ENCODE assay signal across 9 mouse cellular contexts in genomic region chr1:72718846-72719245, GRCm38 (mm10). TPM values are rescaled to one million over a fixed set of nuclear protein-coding genes. Genes with fewer than 3 reads are reported as not detected.
A peak's percentile ranks its signal among the peaks of the same experiment; 100 is the strongest.
DNase-seq lines count a peak whose midpoint lies in the region; ATAC-seq and TF ChIP-seq lines count a peak whose summit lies in the region.
"Had no signal": no experiment of that assay in that cellular context is flagged by ENCODE, and none has a peak within 500 bp of the region (broad histone marks: within the 10 kb centered on the region; RNA-seq: fewer than 3 reads in every experiment).

No protein-coding gene starts in this region.

- H3K27ac ChIP-seq in heart, postnatal 0 days (ENCODE audit: low read depth): no peak overlapping the region
- no peak overlapping the region for H3K27ac ChIP-seq in lung, postnatal 0 days (ENCODE audit: low read length)
- H3K27ac ChIP-seq: limb, embryonic 15.5 days had no signal

- H3K36me3 ChIP-seq in heart, postnatal 0 days (replicated peaks; ENCODE audit: control insufficient read depth, insufficient read depth, low read length): peaks cover 22% of the 10 kb centered on the region
- 0 out of 2 replicates have a peak, but pooled peaks cover 5% of the 10 kb centered on the region for H3K36me3 ChIP-seq in lung, postnatal 0 days (ENCODE audit: insufficient read depth, low read length)

- TF ChIP-seq EP300 in heart, postnatal 0 days (IDR thresholded peaks at IDR 0.05; ENCODE audit: low read depth): no peak
- no peak for TF ChIP-seq EP300 in lung, postnatal 0 days (IDR thresholded peaks at IDR 0.05)

- no peaks in the 10 kb centered on the region for H3K4me1 ChIP-seq in heart, postnatal 0 days (ENCODE audit: control insufficient read depth, insufficient read depth)
- H3K4me1 ChIP-seq in lung, postnatal 0 days (ENCODE audit: insufficient read depth, low read depth, low read length): no peaks in the 10 kb centered on the region

- no peaks in the 10 kb centered on the region for H3K27me3 ChIP-seq in heart, postnatal 0 days (ENCODE audit: control insufficient read depth, insufficient read depth, low read length)
- H3K27me3 ChIP-seq in lung, postnatal 0 days (replicated peaks; ENCODE audit: insufficient read depth, low read length): no peaks in the 10 kb centered on the region
- H3K27me3 ChIP-seq: limb, embryonic 15.5 days had no signal

- TF ChIP-seq CTCF in heart, postnatal 0 days (IDR thresholded peaks at IDR 0.05; ENCODE audit: low read depth): peak; percentile 74
- TF ChIP-seq CTCF in lung, postnatal 0 days (IDR thresholded peaks at IDR 0.05): peak; percentile 83

- WGBS in heart, postnatal 0 days: 26% methylated on average over 5 of the region's 5 CpGs
- whole genome bisulfite sequencing in lung, postnatal 0 days: 19% methylated on average over 5 of the region's 5 CpGs

- H3K9me3 ChIP-seq in heart, postnatal 0 days (replicated peaks; ENCODE audit: control insufficient read depth, low read length): no peaks in the 10 kb centered on the region
- H3K9me3 ChIP-seq in lung, postnatal 0 days (ENCODE audit: low read length): no peaks in the 10 kb centered on the region
- H3K9me3 ChIP-seq: limb, embryonic 15.5 days had no signal

- peak; percentile 74 for ATAC-seq in cerebellum, adult (ENCODE audit: insufficient number of reproducible peaks, low FRiP score, low TSS enrichment)
- peak; percentile 47; the same call in 1 of the 2 replicates for ATAC-seq in heart, postnatal 0 days (ENCODE audit: insufficient read depth, low read depth)
- peak; percentile 81 for ATAC-seq in lung, postnatal 0 days

- DNase-seq in cerebellum, adult 11 months: no peak
- peak; percentile 87 for DNase-seq in R1 (ENCODE audit: low read depth, low spot score)
- DNase-seq in embryo, embryonic 10 days (ENCODE audit: low spot score): peak; percentile 86
- peak; percentile 47 for DNase-seq in heart, postnatal 0 days (ENCODE audit: low spot score)
- peak; percentile 47 for DNase-seq in layer of hippocampus, adult 11-12 months (ENCODE audit: low spot score)
- peak; percentile 84 for DNase-seq in lung, postnatal 0 days (ENCODE audit: low spot score)
- DNase-seq in right cerebral cortex, postnatal 4 days: peak; percentile 50

- H3K9ac ChIP-seq in heart, postnatal 0 days (replicated peaks; ENCODE audit: low read depth, low read length): no peak overlapping the region
- H3K9ac ChIP-seq in lung, postnatal 0 days (replicated peaks; ENCODE audit: low read depth): no peak overlapping the region
- H3K9ac ChIP-seq: limb, embryonic 15.5 days had no signal

- H3K4me3 ChIP-seq in heart, postnatal 0 days (ENCODE audit: low read depth, low read length): no peak overlapping the region
- no peak overlapping the region for H3K4me3 ChIP-seq in lung, postnatal 0 days (ENCODE audit: low read depth, low read length)
- H3K4me3 ChIP-seq: limb, embryonic 15.5 days had no signal

- no peak overlapping the region for H3K4me2 ChIP-seq in heart, postnatal 0 days (ENCODE audit: low read depth, low read length)
- no peak overlapping the region for H3K4me2 ChIP-seq in lung, postnatal 0 days (replicated peaks; ENCODE audit: low read depth, low read length)
- H3K4me2 ChIP-seq: limb, embryonic 15.5 days had no signal

RNA-seq across cellular contexts. Expression of gene Rpl37a, which starts 7.8 kb away (rescaled TPM):
- total RNA-seq in heart, postnatal 0 days (2014; rRNA removed; ENCODE audit: low replicate concordance): 412 and 421 TPM in 2 replicates
- 1,097 and 1,169 TPM in 2 replicates for polyA plus RNA-seq in heart, postnatal 0 days (2015; fragmentation: Nextera tagmentation; extraction: Ambion mirVana)
- polyA plus RNA-seq in lung, postnatal 0 days (2015; fragmentation: Nextera tagmentation; extraction: Ambion mirVana): 2,028 and 2,237 TPM in 2 replicates

RNA-seq across cellular contexts. Expression of gene Ankar, which starts 18.5 kb away (rescaled TPM):
- not detected in 2 replicates for total RNA-seq in heart, postnatal 0 days (2014; rRNA removed; ENCODE audit: low replicate concordance)
- polyA plus RNA-seq in heart, postnatal 0 days (2015; fragmentation: Nextera tagmentation; extraction: Ambion mirVana): not detected in 2 replicates
- polyA plus RNA-seq in lung, postnatal 0 days (2015; fragmentation: Nextera tagmentation; extraction: Ambion mirVana): not detected in 2 replicates
- polyA plus RNA-seq: limb, embryonic 15.5 days had no signal
